Mouse (Mus musculus): ENCODE measurements at regions not wholly inside any gene's neighbourhood (a gene's known extent, or its start where the extent isn't known, plus 50 kb on each side); places are given as distances from the start of the nearest gene placed in this dataset.

- DNase-seq (ENCODE audit: low spot score in 2 of 2) = no peak
Measured at GRCm38 (mm10) chr16:7518711-7519110, 906.2 kb downstream of the Tmem114 start.

Measured in adrenal gland, adult 18-20 months (tissue).